Mouse (Mus musculus) ES-Bruce4 (cell line): ENCODE measurements around the gene Pcnx4.

ENCODE experiments used
- CTCF ChIP-seq: IDR thresholded peaks from one replicate; pipeline ENCODE4 v1.8.1; 2011; ENCODE audit warnings: low read depth, low read length
- EP300 ChIP-seq: IDR thresholded peaks from 2 replicates; pipeline ENCODE4 v1.6.1; 2011; ENCODE audit warnings: low read depth, low read length; ENCODE audit not compliant: insufficient read depth
- POLR2A ChIP-seq: IDR thresholded peaks from one replicate; pipeline ENCODE4 v1.8.1; 2011; ENCODE audit warnings: low read length; ENCODE audit not compliant: insufficient read depth

- no peak for TF ChIP-seq POLR2A
- no peak for TF ChIP-seq CTCF
- no peak for TF ChIP-seq EP300
Observed at GRCm38 (mm10) chr12:72628751-72629150, 92.6 kb downstream of the Pcnx4 start.
